Mouse (Mus musculus) thymus, adult 2 months (tissue): ENCODE measurements around the gene Zbtb20. TPM values are rescaled to one million over a fixed set of nuclear protein-coding genes. Genes with fewer than 3 reads are reported as not detected.

ENCODE experiments used
- DNase-seq: peaks from one replicate; pipeline ENCODE4 v3.0.0; 2021
- H3K27ac ChIP-seq: fragments of 200-500 bp; 2 replicates; pipeline ENCODE4 v1.5.1; 2012; ENCODE audit warnings: low read length, control low read depth; ENCODE audit not compliant: control insufficient read depth, insufficient read depth
- H3K27me3 ChIP-seq: fragments of 200-500 bp; 2 replicates; pipeline ENCODE4 v1.6.1; 2012; ENCODE audit warnings: mild to moderate bottlenecking, low read length, moderate library complexity, mixed read lengths; ENCODE audit not compliant: control insufficient read depth, insufficient read depth
- H3K36me3 ChIP-seq: fragments of 200-500 bp; 2 replicates; pipeline ENCODE4 v1.6.1; 2012; ENCODE audit warnings: mild to moderate bottlenecking, low read length, moderate library complexity; ENCODE audit not compliant: control insufficient read depth, insufficient read depth
- H3K4me1 ChIP-seq: fragments of 200-500 bp; replicated peaks from 2 replicates; pipeline ENCODE4 v1.6.1; 2012; ENCODE audit warnings: low read length; ENCODE audit not compliant: control insufficient read depth, insufficient read depth
- H3K4me3 ChIP-seq: fragments of 200-500 bp; 2 replicates; pipeline ENCODE4 v1.5.1; 2012; ENCODE audit warnings: mild to moderate bottlenecking, low read length, control low read depth, moderate library complexity; ENCODE audit not compliant: control insufficient read depth, insufficient read depth
- CTCF ChIP-seq: fragments of 200-500 bp; IDR thresholded peaks from 2 replicates; pipeline ENCODE4 v1.5.1; 2012; ENCODE audit warnings: mild to moderate bottlenecking, control low read depth, low read length, moderate library complexity, borderline replicate concordance; ENCODE audit not compliant: control insufficient read depth, poor library complexity, insufficient read depth; ENCODE audit errors: extremely low read depth
- POLR2A ChIP-seq: fragments of 200-500 bp; IDR thresholded peaks from 2 replicates; pipeline ENCODE4 v1.6.1; 2012; ENCODE audit warnings: mild to moderate bottlenecking, low read length, control low read depth, moderate library complexity; ENCODE audit not compliant: control insufficient read depth, poor library complexity, insufficient read depth; ENCODE audit errors: extremely low read depth
- whole genome bisulfite sequencing: fragments of 180-500 bp; shearing (Covaris S2); methylation state at CpG from one replicate; pipeline ENCODE4 v1.1.7; 2018; 5-methylcytosine and 5-hydroxymethylcytosine counted together
- polyA plus RNA-seq: library from polyadenylated mRNA; depleted of rRNA; stranded (reverse); fragments of >200 nt; gene quantifications from 2 replicates; pipeline ENCODE4 v1.2.3, GENCODE M21; 2012

Gene Zbtb20
- polyA plus RNA-seq, 1 experiment, result 19.1 TPM

DNA sequence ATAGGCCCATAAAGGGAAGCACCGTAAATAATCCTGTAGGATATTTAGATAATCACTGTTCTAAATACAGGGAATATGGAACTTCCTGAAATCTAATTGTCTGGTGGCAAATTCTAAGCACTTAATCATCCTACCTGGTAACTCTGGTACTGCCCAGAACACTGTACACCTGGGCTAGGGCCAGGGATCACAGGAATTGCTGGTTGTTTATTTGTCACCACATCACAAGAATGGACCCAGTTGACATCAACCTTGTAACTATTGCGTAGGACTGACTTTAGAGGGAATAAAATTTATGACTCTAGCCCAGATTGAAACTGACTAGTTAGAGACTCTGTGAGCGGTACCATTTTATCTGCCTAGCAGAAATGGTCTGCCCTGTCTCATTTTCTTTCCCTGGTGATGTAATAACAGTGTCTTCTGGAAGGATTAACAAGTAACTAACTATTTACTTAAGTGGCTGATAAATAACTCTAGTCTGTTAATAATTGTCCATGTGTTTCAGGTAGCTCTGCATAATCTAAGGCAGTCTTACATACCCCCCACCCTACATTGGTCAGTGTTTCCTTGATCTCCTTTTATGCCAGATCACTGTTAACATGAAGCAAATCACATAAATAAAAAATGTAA is 194.1 kb downstream of the Zbtb20 start:
- DNase-seq, result no peak
- no peak for TF ChIP-seq POLR2A
- TF ChIP-seq CTCF, result no peak
- Histone ChIP-seq H3K4me1 (no peaks in the 10 kb centered on the region), H3K27me3 (no peaks in the 10 kb centered on the region), H3K27ac (no peak overlapping the region), H3K4me3 (no peak overlapping the region), H3K36me3 (no peaks in the 10 kb centered on the region)
- 98% methylated on average over 3 of the region's 3 CpGs for WGBS

DNA sequence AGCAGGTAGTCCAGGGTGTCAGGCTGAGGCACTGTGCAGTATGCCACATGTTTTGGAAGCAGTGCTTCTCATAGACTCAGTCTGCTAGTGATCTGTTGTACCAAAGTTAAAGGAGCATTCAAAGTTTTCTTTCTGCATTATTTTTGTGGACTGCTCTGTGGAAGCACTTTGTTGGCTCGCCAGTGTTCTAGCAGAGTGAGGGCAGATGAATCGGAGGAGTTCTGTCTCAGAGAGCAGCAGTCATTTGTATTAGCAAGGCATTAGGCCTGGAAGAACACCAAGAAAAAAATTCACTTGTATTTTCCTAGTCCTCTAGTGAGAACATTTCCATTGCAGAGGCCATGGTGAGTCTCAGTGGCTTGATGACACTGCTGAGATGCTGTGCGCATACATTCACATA is 196.2 kb downstream of the Zbtb20 start:
- no peak for DNase-seq
- no peak overlapping the region for H3K4me3 ChIP-seq
- no peaks in the 10 kb centered on the region for H3K4me1 ChIP-seq
- no peaks in the 10 kb centered on the region for H3K27me3 ChIP-seq
- no peaks in the 10 kb centered on the region for H3K36me3 ChIP-seq
- no peak overlapping the region for H3K27ac ChIP-seq
- TF ChIP-seq CTCF (no peak), POLR2A (no peak)
- 97% methylated on average over 3 of the region's 3 CpGs for WGBS

DNA sequence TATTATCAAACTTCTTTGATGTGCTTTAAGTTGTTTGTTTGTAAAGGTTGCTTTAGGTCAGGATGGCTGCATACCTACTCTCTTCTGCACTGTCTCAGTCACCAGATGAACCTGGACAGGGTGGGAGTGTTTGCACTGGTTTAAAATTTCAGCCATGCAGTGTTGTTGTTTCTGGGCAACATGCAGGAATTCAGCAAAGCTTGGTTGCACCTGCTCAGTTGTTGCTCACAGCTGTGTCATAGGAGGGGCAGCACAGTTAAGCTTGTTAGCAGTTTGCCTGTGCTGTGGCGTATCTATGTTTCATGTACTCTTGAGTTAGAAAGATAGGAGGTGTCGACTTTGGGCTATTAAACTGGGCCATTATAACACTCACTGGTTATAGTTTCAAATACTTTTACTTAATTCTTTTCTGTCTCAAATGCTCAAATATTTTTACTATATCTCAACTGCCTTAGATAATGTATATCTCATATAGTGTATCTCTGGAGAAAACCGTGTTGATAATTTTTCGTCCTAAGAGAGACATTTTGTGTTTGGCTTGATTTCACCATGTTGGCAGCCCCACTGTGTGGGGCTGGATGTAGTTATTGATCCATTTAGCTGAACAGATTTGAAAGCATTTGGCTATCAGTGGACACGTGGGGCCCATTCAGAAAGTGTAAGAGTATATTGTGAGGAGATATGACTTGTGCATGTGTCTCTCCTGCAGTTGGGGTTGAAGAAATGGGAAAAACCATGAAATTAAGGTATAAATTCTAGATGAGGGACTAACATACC is 197.3 kb downstream of the Zbtb20 start:
- Histone ChIP-seq H3K27ac (no peak overlapping the region), H3K27me3 (no peaks in the 10 kb centered on the region), H3K4me3 (no peak overlapping the region), H3K4me1 (no peaks in the 10 kb centered on the region), H3K36me3 (no peaks in the 10 kb centered on the region)
- TF ChIP-seq CTCF (no peak), POLR2A (no peak)
- DNase-seq, result no peak
- 96% methylated on average over 5 of the region's 5 CpGs for WGBS

DNA sequence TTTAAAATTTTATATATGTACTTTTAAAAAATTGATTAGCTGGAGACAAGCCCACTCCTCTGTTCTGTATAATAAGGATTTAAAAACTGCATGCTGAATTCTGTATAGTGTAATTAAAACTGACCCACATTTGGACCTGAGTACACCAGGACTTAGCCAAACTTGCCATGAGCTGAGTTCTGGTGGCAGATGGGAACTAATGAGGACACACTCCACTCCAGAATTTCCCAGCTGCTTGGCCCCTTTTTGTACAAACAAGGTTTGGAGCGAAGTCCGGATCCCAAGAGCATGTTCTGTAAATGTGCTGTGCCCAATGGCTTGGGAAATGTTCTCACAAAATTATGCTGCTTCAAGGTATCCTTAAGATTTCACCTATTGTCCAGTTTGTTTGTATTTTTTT is 204.7 kb downstream of the Zbtb20 start:
- Histone ChIP-seq H3K4me3 (no peak overlapping the region), H3K27ac (no peak overlapping the region), H3K36me3 (no peaks in the 10 kb centered on the region), H3K27me3 (no peaks in the 10 kb centered on the region), H3K4me1 (no peaks in the 10 kb centered on the region)
- 95% methylated on average over 2 of the region's 2 CpGs for WGBS
- no peak for DNase-seq
- no peak for TF ChIP-seq CTCF
- TF ChIP-seq POLR2A, result no peak

DNA sequence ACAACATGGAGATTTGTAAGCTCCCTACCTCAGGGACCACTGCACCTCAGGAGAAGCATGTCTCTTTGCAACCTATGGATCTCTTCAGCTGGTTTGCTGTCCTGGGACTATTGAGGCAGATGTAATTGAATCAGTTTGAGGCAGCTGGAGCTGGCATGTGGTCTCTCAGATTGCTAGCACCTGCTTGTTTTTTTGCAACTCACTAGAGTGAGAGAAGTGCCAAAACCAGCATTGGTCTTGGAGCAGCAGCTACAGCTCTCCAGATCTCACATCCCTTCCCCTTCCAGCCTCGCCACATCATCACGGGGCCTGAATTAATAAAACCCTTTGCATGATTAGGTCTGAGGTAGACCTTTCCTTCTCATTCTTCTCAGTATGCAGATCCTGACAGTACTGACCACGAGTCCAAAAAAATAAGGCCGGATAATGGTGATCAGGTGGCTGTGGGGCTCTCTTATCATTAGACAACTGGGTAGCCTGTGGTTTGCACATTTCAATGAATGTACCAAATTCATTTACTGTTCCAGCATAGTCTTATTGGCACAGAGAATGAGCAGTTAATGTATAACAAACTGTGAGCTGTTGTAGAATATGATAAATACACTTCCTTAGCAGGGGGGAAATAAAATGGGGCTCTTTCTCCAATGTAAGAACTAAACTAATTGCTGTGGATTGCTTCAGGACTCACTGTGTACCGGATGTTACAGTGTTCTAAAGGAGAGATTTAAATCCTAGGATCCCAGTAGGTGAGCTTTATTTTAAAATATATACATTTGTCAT is 205.4 kb downstream of the Zbtb20 start:
- 92% methylated on average over 5 of the region's 5 CpGs for WGBS
- no peaks in the 10 kb centered on the region for H3K4me1 ChIP-seq
- no peak for DNase-seq
- no peaks in the 10 kb centered on the region for H3K27me3 ChIP-seq
- no peak overlapping the region for H3K27ac ChIP-seq
- no peak overlapping the region for H3K4me3 ChIP-seq
- no peaks in the 10 kb centered on the region for H3K36me3 ChIP-seq
- TF ChIP-seq CTCF (no peak), POLR2A (no peak)

DNA sequence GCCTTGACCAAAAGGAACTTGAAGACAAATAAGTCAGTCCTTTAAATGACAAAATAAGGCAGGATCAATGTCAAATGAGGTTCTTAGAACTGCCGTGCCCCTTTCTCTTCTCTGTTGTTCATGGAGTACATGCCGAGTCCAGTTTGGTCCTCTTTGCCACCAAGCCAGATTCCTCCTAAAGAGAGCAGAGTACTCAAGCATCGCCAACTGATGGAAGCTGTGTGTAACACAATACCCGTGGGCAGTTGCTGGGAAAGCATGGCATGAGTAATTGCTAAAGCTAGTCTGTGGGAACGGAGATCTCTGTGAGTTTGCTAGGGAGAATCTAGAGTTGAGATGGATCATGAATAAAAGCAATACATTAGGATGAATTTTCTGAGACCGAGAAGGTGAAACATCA is 206.3 kb downstream of the Zbtb20 start:
- WGBS, result 97% methylated on average over 6 of the region's 6 CpGs
- H3K4me3 ChIP-seq, result no peak overlapping the region
- no peaks in the 10 kb centered on the region for H3K27me3 ChIP-seq
- H3K4me1 ChIP-seq, result no peaks in the 10 kb centered on the region
- no peak for TF ChIP-seq CTCF
- TF ChIP-seq POLR2A, result no peak
- no peak overlapping the region for H3K27ac ChIP-seq
- no peak for DNase-seq
- H3K36me3 ChIP-seq, result no peaks in the 10 kb centered on the region
